Mouse (Mus musculus): ENCODE results near the gene Spert. TPM values are rescaled to one million over a fixed set of nuclear protein-coding genes. Genes with fewer than 3 reads are reported as not detected.

Gene Spert
- polyA plus RNA-seq (2016; fragmentation: Nextera tagmentation; extraction: Ambion mirVana): not detected in 2 replicates

DNA sequence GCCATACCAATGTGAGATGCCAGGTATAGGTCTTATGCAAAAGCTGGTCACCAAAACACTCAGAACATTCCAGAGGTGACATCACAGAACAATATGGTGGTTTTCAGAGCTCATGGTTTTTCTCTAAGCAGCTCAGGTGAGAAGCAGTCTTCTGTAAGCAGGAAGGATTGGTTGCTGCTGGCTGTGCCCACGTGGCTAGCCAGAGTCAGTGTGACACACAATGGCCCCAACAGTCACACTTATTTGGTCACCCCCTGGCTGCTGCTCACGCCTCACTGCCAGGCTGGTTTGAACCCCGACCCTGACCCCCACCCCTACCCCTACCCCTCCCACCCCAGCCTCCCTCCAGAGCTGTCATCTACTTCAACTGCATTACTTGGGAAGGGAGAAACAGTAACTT is at the start of gene Spert:
Gene Spert (minus strand): TSS at position 139 of the 400 bp plus-strand sequence.
- no peak for DNase-seq (ENCODE audit: low spot score)
- no peaks in the 10 kb centered on the region for H3K27me3 ChIP-seq (ENCODE audit: low read depth, poor library complexity, severe bottlenecking)
- 52% methylated on average over 3 of the region's 3 CpGs for WGBS

DNA sequence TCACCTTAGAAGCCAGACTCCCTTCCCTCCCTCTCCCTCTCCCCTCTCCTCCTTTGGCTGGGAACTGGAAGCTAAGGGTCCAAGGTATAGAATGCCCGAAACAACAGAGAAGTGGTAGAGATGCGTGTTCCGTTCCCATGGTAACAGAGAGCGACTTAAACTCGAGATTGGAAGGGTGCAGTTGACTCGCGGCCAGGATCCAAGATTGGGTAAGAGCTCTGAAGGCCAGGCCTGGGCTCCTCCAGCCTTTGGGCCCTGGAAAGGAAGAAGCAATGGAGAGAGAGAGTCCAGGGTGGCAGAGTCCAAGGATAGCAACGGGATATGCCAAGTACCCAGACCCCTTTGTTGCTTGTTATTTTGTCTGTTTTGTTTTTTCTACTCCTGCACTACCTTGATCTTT is 49.2 kb upstream of the Spert start, which contains the start of gene Erich6b:
Gene Erich6b (plus strand): TSS at position 180 of the 400 bp plus-strand sequence.
- Histone ChIP-seq H3K27ac (no peak within 1 kb of the TSS; the same call in 1 of the 2 replicates), H3K9me3 (replicated peaks) (no peaks in the 10 kb centered on the region), H3K36me3 (no peaks in the 10 kb centered on the region), H3K4me3 (no peak within 1 kb of the TSS), H3K4me1 (peaks cover 9% of the 10 kb centered on the region), H3K27me3 (ENCODE audit: low read depth, poor library complexity, severe bottlenecking) (no peaks in the 10 kb centered on the region)
- 80% methylated on average over 8 of the region's 8 CpGs for WGBS
- DNase-seq (ENCODE audit: low spot score): no peak

More for the DNA sequence above, at the start of gene Spert:
- no peak within 1 kb of the TSS for H3K27ac ChIP-seq
- H3K36me3 ChIP-seq: no peaks in the 10 kb centered on the region
- no peaks in the 10 kb centered on the region for H3K4me1 ChIP-seq
- no peak within 1 kb of the TSS for H3K4me3 ChIP-seq
- no peaks in the 10 kb centered on the region for H3K9me3 ChIP-seq (replicated peaks)

DNA sequence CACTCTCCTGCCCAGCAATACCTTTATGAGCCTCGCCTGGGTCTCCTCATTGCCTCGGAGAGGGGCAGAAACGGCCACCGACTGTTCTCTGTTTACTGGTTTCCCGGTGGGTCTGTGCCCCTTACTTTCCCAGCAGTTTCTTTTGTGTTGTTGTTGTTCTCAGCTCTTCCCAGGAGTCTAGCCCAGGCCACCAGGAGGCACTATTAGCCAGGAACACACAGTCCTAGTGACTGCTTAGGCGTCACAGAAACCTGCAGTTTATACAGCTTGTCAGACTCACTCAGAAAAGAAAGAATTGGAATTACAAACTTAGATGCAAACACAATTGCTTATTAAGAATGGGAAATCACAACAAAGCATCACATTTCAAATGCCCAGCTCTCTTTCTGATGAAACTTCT is 48.5 kb upstream of the Spert start:
- H3K4me3 ChIP-seq: no peak overlapping the region
- no peaks in the 10 kb centered on the region for H3K36me3 ChIP-seq
- H3K9me3 ChIP-seq (replicated peaks): no peaks in the 10 kb centered on the region
- no peak for DNase-seq (ENCODE audit: low spot score)
- no peak overlapping the region; the same call in 1 of the 2 replicates for H3K27ac ChIP-seq
- peaks cover 16% of the 10 kb centered on the region for H3K4me1 ChIP-seq
- WGBS: 68% methylated on average over 6 of the region's 6 CpGs
- H3K27me3 ChIP-seq (ENCODE audit: low read depth, poor library complexity, severe bottlenecking): no peaks in the 10 kb centered on the region

DNA sequence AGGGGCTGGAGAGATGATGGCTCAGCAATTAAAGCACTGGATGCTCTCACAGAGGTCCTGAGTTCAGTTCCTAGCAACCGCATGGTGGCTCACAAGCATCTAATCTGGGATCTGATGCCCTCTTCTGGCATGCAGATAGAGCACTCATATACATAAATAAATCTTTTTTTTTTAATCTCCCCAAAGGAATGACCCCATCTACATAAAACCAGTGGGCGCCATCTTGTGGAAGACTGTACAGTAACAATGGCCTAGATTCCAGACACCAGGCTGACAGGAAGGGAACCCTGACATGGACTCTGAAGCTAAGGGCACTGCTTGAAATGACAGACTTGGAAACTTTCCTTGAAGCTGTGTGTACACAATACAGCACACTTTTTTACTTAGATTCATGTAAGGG is 47.9 kb upstream of the Spert start:
- Histone ChIP-seq H3K4me1 (peaks cover 16% of the 10 kb centered on the region), H3K4me3 (no peak overlapping the region), H3K27ac (no peak overlapping the region), H3K27me3 (ENCODE audit: low read depth, poor library complexity, severe bottlenecking) (no peaks in the 10 kb centered on the region), H3K9me3 (replicated peaks) (no peaks in the 10 kb centered on the region), H3K36me3 (no peaks in the 10 kb centered on the region)
- 92% methylated on average over 2 of the region's 2 CpGs for WGBS
- DNase-seq (ENCODE audit: low spot score): no peak

DNA sequence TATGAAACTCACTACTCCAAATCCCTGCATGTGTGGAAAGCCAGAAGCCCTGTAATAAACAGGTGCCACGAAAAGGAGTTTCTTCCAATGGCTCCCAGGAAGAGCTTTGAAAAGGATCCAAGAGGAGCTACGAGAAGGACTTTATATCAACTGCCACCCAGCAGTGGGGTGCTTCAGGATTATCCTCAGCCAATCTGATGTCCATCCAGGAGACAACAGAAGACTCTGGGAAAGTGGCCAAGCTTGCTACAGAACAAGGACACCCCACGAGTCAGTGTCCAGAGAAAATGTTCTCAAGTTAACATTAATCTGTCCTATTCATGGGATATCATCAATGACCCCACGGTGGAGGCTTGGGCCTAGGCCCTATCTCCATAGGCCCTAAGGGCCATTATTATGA is 44.7 kb upstream of the Spert start:
- Histone ChIP-seq H3K9me3 (replicated peaks) (no peaks in the 10 kb centered on the region), H3K4me1 (peaks cover 23% of the 10 kb centered on the region), H3K4me3 (no peak overlapping the region), H3K27me3 (ENCODE audit: low read depth, poor library complexity, severe bottlenecking) (no peaks in the 10 kb centered on the region), H3K36me3 (no peaks in the 10 kb centered on the region), H3K27ac (no peak overlapping the region)
- no peak for DNase-seq (ENCODE audit: low spot score)
- WGBS: 83% methylated on average over 4 of the region's 4 CpGs

DNA sequence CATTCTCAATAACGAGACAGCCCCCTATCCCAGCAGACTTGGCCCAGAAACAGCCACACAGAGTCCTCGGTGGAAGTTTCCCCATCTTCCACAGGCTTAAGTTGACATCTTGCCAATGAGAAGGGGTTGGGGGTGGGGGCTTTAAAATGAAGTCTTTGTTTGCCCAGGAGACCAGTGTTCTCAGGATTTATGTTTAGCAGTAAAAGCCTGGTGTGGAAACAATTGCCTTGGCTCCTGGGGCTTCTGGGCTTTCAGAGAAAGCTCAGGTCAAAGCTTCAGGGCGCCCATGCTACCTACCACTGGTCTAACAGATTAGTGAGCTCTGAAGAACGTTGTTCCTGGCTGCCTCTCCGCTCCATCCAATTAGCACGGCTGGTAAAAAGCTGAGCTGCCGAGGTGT is 43.2 kb upstream of the Spert start:
- DNase-seq (ENCODE audit: low spot score): no peak
- peaks cover 23% of the 10 kb centered on the region for H3K4me1 ChIP-seq
- WGBS: 56% methylated on average over 7 of the region's 7 CpGs
- H3K27ac ChIP-seq: peak overlapping the region; percentile 75
- H3K9me3 ChIP-seq (replicated peaks): no peaks in the 10 kb centered on the region
- H3K27me3 ChIP-seq (ENCODE audit: low read depth, poor library complexity, severe bottlenecking): no peaks in the 10 kb centered on the region
- no peaks in the 10 kb centered on the region for H3K36me3 ChIP-seq
- no peak overlapping the region for H3K4me3 ChIP-seq

DNA sequence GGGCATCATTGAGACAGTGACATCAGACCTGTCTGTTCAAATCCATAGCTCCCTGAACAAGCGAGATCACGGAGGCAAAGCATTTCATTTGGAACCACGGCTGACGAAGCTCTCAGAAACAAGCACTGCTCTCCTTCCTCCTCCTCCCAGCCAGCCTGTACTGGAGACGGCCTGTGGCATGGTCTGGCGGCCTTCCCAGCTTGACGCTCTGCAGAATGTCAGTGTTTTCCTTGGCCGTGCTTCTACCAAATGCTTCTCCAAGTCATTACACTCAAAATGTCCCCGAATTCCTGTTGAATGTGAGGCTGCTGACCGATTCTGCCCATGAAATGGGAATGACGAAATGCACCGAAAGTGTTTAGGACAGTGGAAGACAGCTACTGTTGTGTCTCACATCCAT is 42.4 kb upstream of the Spert start:
- Histone ChIP-seq H3K27ac (peak overlapping the region; percentile 75), H3K9me3 (replicated peaks) (no peaks in the 10 kb centered on the region), H3K36me3 (no peaks in the 10 kb centered on the region), H3K27me3 (ENCODE audit: low read depth, poor library complexity, severe bottlenecking) (no peaks in the 10 kb centered on the region), H3K4me1 (peaks cover 23% of the 10 kb centered on the region), H3K4me3 (no peak overlapping the region)
- 84% methylated on average over 12 of the region's 12 CpGs for WGBS
- DNase-seq (ENCODE audit: low spot score): no peak

DNA sequence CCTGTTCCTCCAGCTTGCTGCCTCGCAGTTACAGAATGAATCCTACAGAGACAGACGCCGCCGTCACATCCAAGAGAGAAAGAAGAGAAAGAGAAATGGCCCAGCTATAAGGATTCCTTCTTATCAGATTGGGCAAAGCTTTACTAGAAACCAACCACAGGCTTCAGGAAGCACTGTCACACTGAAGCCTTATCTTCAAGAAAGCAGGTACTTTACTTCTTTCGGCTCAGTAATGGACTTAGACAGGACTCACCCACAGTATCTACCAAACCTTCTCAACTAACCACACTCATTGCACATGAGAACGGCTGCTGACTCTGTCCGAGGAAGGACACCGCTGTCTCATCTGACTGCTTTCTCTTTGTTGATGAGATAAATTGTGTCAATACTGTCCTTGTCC is 36.0 kb upstream of the Spert start:
- Histone ChIP-seq H3K9me3 (replicated peaks) (no peaks in the 10 kb centered on the region), H3K27me3 (ENCODE audit: low read depth, poor library complexity, severe bottlenecking) (no peaks in the 10 kb centered on the region), H3K27ac (no peak overlapping the region), H3K4me1 (no peaks in the 10 kb centered on the region), H3K36me3 (no peaks in the 10 kb centered on the region), H3K4me3 (no peak overlapping the region)
- WGBS: 94% methylated on average over 8 of the region's 8 CpGs
- DNase-seq (ENCODE audit: low spot score): no peak

DNA sequence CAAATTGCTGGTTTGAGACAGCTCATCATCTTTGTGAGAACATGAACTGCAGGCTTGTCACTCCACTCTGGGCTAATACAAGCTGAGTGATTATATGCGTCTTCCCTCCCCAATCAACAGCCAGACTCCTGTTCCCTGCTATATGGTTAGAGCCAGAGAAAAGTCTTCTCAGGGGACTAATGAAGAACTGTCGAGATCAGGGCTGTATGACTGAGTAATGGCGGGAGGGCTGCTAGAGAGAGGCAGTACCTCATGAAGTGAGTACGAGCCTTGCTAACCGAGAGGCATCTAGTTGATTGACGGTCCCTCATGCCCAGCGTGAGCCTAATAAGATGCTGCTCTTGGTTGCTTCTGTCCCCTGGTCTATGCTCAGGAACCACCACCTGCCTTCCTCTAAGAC is 30.1 kb upstream of the Spert start:
- no peaks in the 10 kb centered on the region for H3K36me3 ChIP-seq
- H3K4me3 ChIP-seq: no peak overlapping the region
- H3K9me3 ChIP-seq (replicated peaks): no peaks in the 10 kb centered on the region
- no peak for DNase-seq (ENCODE audit: low spot score)
- H3K4me1 ChIP-seq: no peaks in the 10 kb centered on the region
- H3K27ac ChIP-seq: no peak overlapping the region
- 74% methylated on average over 7 of the region's 7 CpGs for WGBS
- H3K27me3 ChIP-seq (ENCODE audit: low read depth, poor library complexity, severe bottlenecking): no peaks in the 10 kb centered on the region

DNA sequence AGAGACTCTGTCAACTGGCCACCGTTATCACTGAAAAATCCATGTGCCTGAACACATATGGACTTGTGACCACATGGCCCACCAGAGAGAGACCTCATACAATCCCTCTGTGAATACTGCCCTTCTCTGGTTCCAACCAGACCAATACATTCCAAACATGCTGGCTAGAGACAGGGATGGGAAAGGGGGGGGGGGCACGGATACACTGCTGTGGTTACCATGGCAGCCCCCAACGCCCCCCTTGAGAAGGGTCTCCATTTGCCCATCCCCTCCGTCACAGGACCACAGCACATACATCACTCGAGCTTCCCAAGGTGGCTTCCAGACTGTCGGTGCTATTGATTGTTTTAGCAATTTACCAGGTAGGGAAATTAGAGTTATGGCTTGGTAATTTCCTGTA is 23.5 kb upstream of the Spert start:
- no peaks in the 10 kb centered on the region for H3K9me3 ChIP-seq (replicated peaks)
- WGBS: 80% methylated on average over 6 of the region's 6 CpGs
- no peak overlapping the region for H3K27ac ChIP-seq
- no peaks in the 10 kb centered on the region for H3K36me3 ChIP-seq
- 0 out of 2 replicates have a peak, but pooled peaks cover under 1% of the 10 kb centered on the region for H3K4me1 ChIP-seq
- H3K27me3 ChIP-seq (ENCODE audit: low read depth, poor library complexity, severe bottlenecking): no peaks in the 10 kb centered on the region
- no peak for DNase-seq (ENCODE audit: low spot score)
- no peak overlapping the region for H3K4me3 ChIP-seq

DNA sequence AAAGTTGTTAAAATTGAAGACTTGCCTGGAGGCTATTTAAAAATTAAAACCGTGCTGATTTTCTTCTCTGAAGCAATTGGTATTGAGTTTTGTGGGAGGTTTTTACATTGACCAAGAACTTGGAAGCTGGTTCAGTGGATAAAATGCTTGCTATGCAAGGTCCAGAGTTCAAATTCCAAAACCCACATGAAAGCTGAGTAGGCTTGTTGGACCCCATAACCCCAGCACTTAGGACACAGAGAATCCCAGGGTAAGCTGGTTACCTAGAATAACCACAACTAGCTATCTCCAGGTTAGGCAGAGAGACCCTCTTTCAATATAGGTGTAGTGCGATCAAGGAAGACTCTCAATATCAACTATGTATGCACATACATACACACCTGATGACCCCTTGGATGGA is 16.3 kb upstream of the Spert start:
- H3K36me3 ChIP-seq: no peaks in the 10 kb centered on the region
- no peaks in the 10 kb centered on the region for H3K27me3 ChIP-seq (ENCODE audit: low read depth, poor library complexity, severe bottlenecking)
- no peaks in the 10 kb centered on the region for H3K9me3 ChIP-seq (replicated peaks)
- no peak overlapping the region for H3K4me3 ChIP-seq
- H3K4me1 ChIP-seq: 0 out of 2 replicates have a peak, but pooled peaks cover 2% of the 10 kb centered on the region
- no peak overlapping the region for H3K27ac ChIP-seq
- DNase-seq (ENCODE audit: low spot score): no peak
- WGBS: 90% methylated on average over 2 of the region's 2 CpGs

DNA sequence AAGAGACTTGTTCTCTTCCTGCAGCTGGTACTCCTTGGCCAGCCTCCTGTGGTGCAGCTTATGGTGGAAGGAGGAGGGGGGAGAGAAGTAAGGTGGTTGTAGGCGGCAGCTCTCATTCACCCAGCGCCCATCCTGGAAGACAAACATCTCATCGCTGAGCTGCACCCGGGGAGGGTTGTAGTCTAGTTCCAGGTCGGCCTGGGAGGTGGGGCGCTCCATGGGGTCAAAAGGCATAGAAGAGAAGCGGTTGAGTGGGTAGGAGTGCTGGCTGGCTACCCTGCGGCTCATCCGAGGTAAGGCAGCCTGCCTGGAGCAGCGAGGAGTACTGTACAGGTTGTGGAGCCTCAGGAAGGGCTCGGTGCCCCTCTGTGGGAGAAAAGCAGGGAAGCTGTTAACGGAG is 9.0 kb downstream of the Spert start:
- no peak for DNase-seq (ENCODE audit: low spot score)
- Histone ChIP-seq H3K4me3 (no peak overlapping the region), H3K4me1 (no peaks in the 10 kb centered on the region), H3K36me3 (no peaks in the 10 kb centered on the region), H3K9me3 (replicated peaks) (no peaks in the 10 kb centered on the region), H3K27ac (no peak overlapping the region), H3K27me3 (ENCODE audit: low read depth, poor library complexity, severe bottlenecking) (no peaks in the 10 kb centered on the region)
- WGBS: 90% methylated on average over 12 of the region's 12 CpGs

DNA sequence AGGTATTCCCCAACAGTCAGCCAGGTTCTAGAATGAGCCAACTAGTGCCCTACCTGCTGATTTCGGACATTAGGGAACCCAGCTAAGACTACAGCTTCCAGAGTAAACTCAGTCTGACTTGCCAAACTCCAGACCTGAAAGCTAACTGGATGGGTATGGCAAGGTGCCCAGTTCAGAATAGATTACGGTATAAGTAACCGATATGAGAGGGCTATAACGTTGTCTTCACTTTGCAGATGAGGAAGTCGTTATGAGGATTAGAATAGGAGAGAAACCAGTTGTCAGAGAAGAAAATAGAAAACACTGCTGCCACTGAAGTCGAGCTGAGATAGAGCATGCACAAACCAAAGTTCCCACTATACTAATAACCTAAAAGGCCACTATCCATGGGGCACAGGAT is 13.9 kb downstream of the Spert start:
- WGBS: 91% methylated on average over 6 of the region's 6 CpGs
- DNase-seq (ENCODE audit: low spot score): no peak
- Histone ChIP-seq H3K9me3 (replicated peaks) (no peaks in the 10 kb centered on the region), H3K27me3 (ENCODE audit: low read depth, poor library complexity, severe bottlenecking) (no peaks in the 10 kb centered on the region), H3K27ac (no peak overlapping the region), H3K36me3 (no peaks in the 10 kb centered on the region), H3K4me3 (no peak overlapping the region), H3K4me1 (peaks cover 4% of the 10 kb centered on the region; the same call in 1 of the 2 replicates)

DNA sequence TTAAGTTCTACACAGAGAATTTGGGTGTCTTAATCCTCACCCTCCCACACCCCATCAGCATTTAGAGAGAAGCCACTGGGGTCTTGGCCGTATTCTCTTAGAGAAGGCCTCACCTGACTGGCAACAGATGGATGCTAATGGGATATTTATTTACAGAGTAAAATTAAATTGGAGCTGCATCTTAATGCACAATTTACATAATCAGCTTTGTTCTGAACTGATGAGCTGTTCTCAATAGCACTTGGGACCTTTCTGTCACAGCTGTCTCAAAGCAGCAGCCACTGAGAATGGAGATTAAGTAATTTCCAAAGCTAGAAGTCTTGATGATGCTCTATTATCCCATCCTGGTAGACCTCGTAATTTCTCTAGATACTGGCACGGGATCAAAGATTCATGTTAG is 26.6 kb downstream of the Spert start:
- Histone ChIP-seq H3K4me1 (no peaks in the 10 kb centered on the region), H3K27ac (no peak overlapping the region), H3K36me3 (no peaks in the 10 kb centered on the region), H3K9me3 (replicated peaks) (no peaks in the 10 kb centered on the region), H3K27me3 (ENCODE audit: low read depth, poor library complexity, severe bottlenecking) (no peaks in the 10 kb centered on the region), H3K4me3 (no peak overlapping the region)
- no peak for DNase-seq (ENCODE audit: low spot score)
- WGBS: 91% methylated on average over 3 of the region's 3 CpGs
